In the genomic region with DNA sequence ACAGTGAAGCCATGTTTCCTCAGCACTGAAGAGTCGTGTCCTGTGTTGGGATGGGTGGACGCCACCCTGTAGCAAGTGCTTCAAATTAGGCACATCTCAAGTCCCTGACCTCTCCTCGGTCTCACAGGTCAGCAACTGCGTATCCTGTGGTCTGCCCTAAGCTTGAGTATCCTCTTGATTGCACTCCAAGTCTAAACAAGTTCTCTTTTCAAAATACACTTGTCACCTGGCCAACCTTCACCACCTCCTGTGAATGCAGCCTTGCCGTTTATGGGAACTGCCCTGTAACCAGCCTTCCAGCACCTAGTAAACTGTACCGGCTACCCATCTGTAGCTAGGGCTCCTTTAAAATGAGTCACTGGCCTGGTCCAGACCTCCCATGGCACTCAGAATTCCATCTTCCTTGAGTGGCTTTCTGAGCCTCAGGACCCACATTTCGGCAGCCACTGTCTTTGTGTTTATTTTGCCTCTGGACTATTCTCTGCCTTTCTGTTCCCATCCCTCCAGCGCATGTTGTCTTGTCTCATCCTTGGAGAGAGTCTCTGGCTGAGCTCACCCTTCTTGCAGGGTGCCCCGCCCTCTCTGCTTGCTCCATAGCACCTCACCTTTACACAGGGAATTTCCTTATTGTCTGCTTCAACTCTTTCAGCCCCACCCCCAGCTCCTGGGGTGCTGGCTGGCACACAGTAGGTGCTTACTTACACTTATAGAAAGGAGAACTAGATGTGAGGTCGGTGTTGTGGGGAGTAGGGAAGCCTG, we compare ENCODE assay signal across 21 mouse cellular contexts.
DNase-seq lines count a peak whose midpoint lies in the region; ATAC-seq and TF ChIP-seq lines count a peak whose summit lies in the region.
"Had no signal": no experiment of that assay in that cellular context is flagged by ENCODE, and none has a peak within 500 bp of the region (broad histone marks: within the 10 kb centered on the region; RNA-seq: fewer than 3 reads in every experiment).

No protein-coding gene starts in this region.

- intact Hi-C loops in gastrocnemius, adult 2 months (cut with DNase I) = no loop called here

- ATAC-seq in lung, postnatal 0 days = peak; percentile 72
- no peak for ATAC-seq in erythroid progenitor cell, adult 5-6 weeks (replicated peaks; ENCODE audit: low FRiP score, poor library complexity, severe bottlenecking)
- ATAC-seq: forebrain, embryonic 15.5 days had no signal

- 47% methylated on average over 10 of the region's 10 CpGs for WGBS in lung, postnatal 0 days

- 0 out of 2 replicates have a peak, but pooled peaks have one; percentile 17 for TF ChIP-seq EP300 in lung, postnatal 0 days (IDR thresholded peaks at IDR 0.05)

- H3K27ac ChIP-seq in gastrocnemius, adult 2 months = peak overlapping the region; percentile 25; the same call in 1 of the 2 replicates
- 0 out of 2 replicates have a peak overlapping the region, but pooled peaks have one; percentile 38 for H3K27ac ChIP-seq in lung, postnatal 0 days (ENCODE audit: low read length)
- H3K27ac ChIP-seq: embryonic facial prominence, embryonic 12.5 days; forebrain, embryonic 15.5 days; heart, embryonic 13.5 days; hindbrain, embryonic 15.5 days; kidney, postnatal 0 days; neural tube, embryonic 12.5 days had no signal

- H3K27me3 ChIP-seq in lung, postnatal 0 days (replicated peaks; ENCODE audit: insufficient read depth, low read length) = no peaks in the 10 kb centered on the region
- H3K27me3 ChIP-seq: forebrain, embryonic 15.5 days; heart, embryonic 13.5 days; hindbrain, embryonic 15.5 days had no signal

- no peaks in the 10 kb centered on the region for H3K36me3 ChIP-seq in lung, postnatal 0 days (ENCODE audit: insufficient read depth, low read length)
- H3K36me3 ChIP-seq: embryonic facial prominence, embryonic 12.5 days; forebrain, embryonic 15.5 days; heart, embryonic 13.5 days; hindbrain, embryonic 15.5 days; neural tube, embryonic 12.5 days had no signal

- no peak overlapping the region for H3K4me2 ChIP-seq in lung, postnatal 0 days (replicated peaks; ENCODE audit: low read depth, low read length)
- H3K4me2 ChIP-seq: embryonic facial prominence, embryonic 12.5 days; forebrain, embryonic 15.5 days; heart, embryonic 13.5 days; hindbrain, embryonic 15.5 days; neural tube, embryonic 12.5 days had no signal

- TF ChIP-seq CTCF in gastrocnemius, adult 2 months (IDR thresholded peaks at IDR 0.05) = no peak
- TF ChIP-seq CTCF in lung, postnatal 0 days (IDR thresholded peaks at IDR 0.05) = no peak

- no peak overlapping the region for H3K4me3 ChIP-seq in gastrocnemius, adult 2 months
- H3K4me3 ChIP-seq in lung, postnatal 0 days (ENCODE audit: low read depth, low read length) = no peak overlapping the region
- H3K4me3 ChIP-seq: embryonic facial prominence, embryonic 12.5 days; erythroblast, embryonic 14.5 days; forebrain, embryonic 15.5 days; heart, embryonic 13.5 days; hindbrain, embryonic 15.5 days; neural tube, embryonic 12.5 days had no signal

- no peaks in the 10 kb centered on the region for H3K9me3 ChIP-seq in lung, postnatal 0 days (ENCODE audit: low read length)
- H3K9me3 ChIP-seq: embryonic facial prominence, embryonic 12.5 days; forebrain, embryonic 15.5 days; heart, embryonic 13.5 days; hindbrain, embryonic 15.5 days; neural tube, embryonic 12.5 days had no signal

- H3K9ac ChIP-seq in lung, postnatal 0 days (replicated peaks; ENCODE audit: low read depth) = no peak overlapping the region
- H3K9ac ChIP-seq: embryonic facial prominence, embryonic 12.5 days; forebrain, embryonic 15.5 days; heart, embryonic 13.5 days; hindbrain, embryonic 15.5 days; neural tube, embryonic 12.5 days had no signal

- peak; percentile 28 for DNase-seq in gastrocnemius, adult 2 months
- no peak for DNase-seq in gastrocnemius, postnatal 25 days
- DNase-seq in testis, postnatal 10 days (ENCODE audit: low spot score) = peak; percentile 21
- DNase-seq in testis, postnatal 14 days (ENCODE audit: low spot score) = no peak
- DNase-seq in lung, postnatal 0 days (ENCODE audit: low spot score) = peak; percentile 49
- no peak for DNase-seq in adrenal gland, adult 8-10 months
- DNase-seq in retina, embryonic 14.5 days (ENCODE audit: low spot score) = no peak
- DNase-seq: adrenal gland, postnatal 10 days; cerebellum, adult 9-11 months; heart, adult 18-20 months; kidney, adult 18-20 months; right cerebral cortex, adult 18-20 months; thymus, postnatal 36 days had no signal

- H3K4me1 ChIP-seq in lung, postnatal 0 days (ENCODE audit: insufficient read depth, low read depth, low read length) = peaks cover 4% of the 10 kb centered on the region; the same call in 1 of the 2 replicates
- H3K4me1 ChIP-seq: forebrain, embryonic 15.5 days had no signal

Comparison
In these comparisons a context has a peak if more than half of its experiments do, and no peak if none do; other contexts are left out.
1. DNase-seq: peak in gastrocnemius, adult 2 months (single experiment), testis, postnatal 10 days (single experiment) and lung, postnatal 0 days (single experiment); none in gastrocnemius, postnatal 25 days (single experiment), testis, postnatal 14 days (single experiment), adrenal gland, adult 8-10 months (single experiment) and retina, embryonic 14.5 days (single experiment).